Comparison of ENCODE assay signal across 12 mouse cellular contexts in the genomic region with DNA sequence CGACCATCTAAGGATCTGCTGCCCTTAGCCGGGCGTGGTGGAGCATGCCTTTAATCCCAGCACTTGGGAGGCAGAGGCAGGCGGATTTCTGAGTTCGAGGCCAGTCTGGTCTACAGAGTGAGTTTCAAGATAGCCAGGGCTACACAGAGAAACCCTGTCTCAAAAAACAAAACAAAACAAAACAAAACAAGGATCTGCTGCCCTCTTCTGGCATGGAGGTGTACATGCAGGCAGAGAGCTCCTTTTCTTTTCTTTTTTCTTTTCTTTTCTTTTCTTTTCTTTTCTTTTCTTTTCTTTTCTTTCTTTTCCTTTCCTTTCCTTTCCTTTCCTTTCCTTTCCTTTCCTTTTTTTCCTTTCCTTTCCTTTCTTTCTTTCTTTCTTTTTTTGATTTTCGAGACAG. TPM values are rescaled to one million over a fixed set of nuclear protein-coding genes. Genes with fewer than 3 reads are reported as not detected.
A peak's percentile ranks its signal among the peaks of the same experiment; 100 is the strongest.
DNase-seq lines count a peak whose midpoint lies in the region; ATAC-seq and TF ChIP-seq lines count a peak whose summit lies in the region.
"Not testable (repeated sequence)": the region's sequence is repeated elsewhere in the genome, so short reads cannot be mapped to it uniquely, and the experiment has no call there.
"Had no signal": no experiment of that assay in that cellular context is flagged by ENCODE, and none has a peak within 500 bp of the region (broad histone marks: within the 10 kb centered on the region; RNA-seq: fewer than 3 reads in every experiment).

No protein-coding gene starts in this region.

- peak; percentile 22 for DNase-seq in A20 (ENCODE audit: low read depth, low spot score)
- peak; percentile 35 for DNase-seq in MEL (ENCODE audit: low read depth, low spot score)
- not testable (repeated sequence) for DNase-seq in forebrain, postnatal 0 days; liver, postnatal 0 days
- peak; percentile 9 for DNase-seq in retina, embryonic 14.5 days (ENCODE audit: low spot score)

- ATAC-seq in forebrain, postnatal 0 days; intestine, postnatal 0 days; liver, postnatal 0 days: not testable (repeated sequence)

- peak; percentile 40 for TF ChIP-seq RAD21 in MEL (IDR thresholded peaks at IDR 0.05; ENCODE audit: low read depth, low read length)

- H3K27me3 ChIP-seq in MEL (ENCODE audit: control insufficient read depth in 1 of 2, insufficient read depth in 2 of 2, low read length in 2 of 2); forebrain, postnatal 0 days (ENCODE audit: insufficient read depth, low read length); intestine, postnatal 0 days (replicated peaks; ENCODE audit: control insufficient read depth, insufficient read depth, low read length); liver, postnatal 0 days (ENCODE audit: insufficient read depth, low read length): not testable (repeated sequence)

- TF ChIP-seq POLR2A in MEL (IDR thresholded peaks at IDR 0.05; ENCODE audit: control insufficient read depth in 1 of 2, insufficient read depth in 1 of 2, low read depth in 1 of 2, low read length in 2 of 2, poor library complexity in 1 of 2); bone marrow, adult 2 months (IDR thresholded peaks at IDR 0.05; ENCODE audit: borderline replicate concordance, control insufficient read depth, low read depth, low read length): not testable (repeated sequence)

- not testable (repeated sequence) for H3K4me3 ChIP-seq in MEL (ENCODE audit: control insufficient read depth in 1 of 2, insufficient read depth in 1 of 2, low read depth in 2 of 2, low read length in 2 of 2); bone marrow, adult 2 months (replicated peaks; ENCODE audit: control insufficient read depth, low read depth, low read length); forebrain, postnatal 0 days (ENCODE audit: low read depth, low read length); intestine, postnatal 0 days (ENCODE audit: low read depth, low read length); liver, postnatal 0 days (ENCODE audit: low read depth, low read length)

- not testable (repeated sequence) for H3K36me3 ChIP-seq in MEL (ENCODE audit: control insufficient read depth in 1 of 2, insufficient read depth in 2 of 2, low read length in 2 of 2); forebrain, postnatal 0 days (ENCODE audit: insufficient read depth); intestine, postnatal 0 days (ENCODE audit: control insufficient read depth, insufficient read depth); liver, postnatal 0 days (replicated peaks; ENCODE audit: insufficient read depth, low read length)

- peak; percentile 35 to 45 (median 43) for TF ChIP-seq CTCF in MEL (IDR thresholded peaks at IDR 0.05 in 2 of 3, conservative IDR thresholded peaks at IDR 0.05 in 1 of 3; ENCODE audit: control insufficient read depth in 1 of 3, insufficient read depth in 1 of 3, low read depth in 2 of 3, low read length in 3 of 3, poor library complexity in 1 of 3, severe bottlenecking in 1 of 3)
- TF ChIP-seq CTCF in bone marrow, adult 2 months (IDR thresholded peaks at IDR 0.05; ENCODE audit: control insufficient read depth, insufficient read depth, low read length) = peak; percentile 21; the same call in 1 of the 2 replicates
- peak; percentile 61 for TF ChIP-seq CTCF in forebrain, postnatal 0 days (IDR thresholded peaks at IDR 0.05; ENCODE audit: low read depth)
- peak; percentile 69 for TF ChIP-seq CTCF in intestine, postnatal 0 days (IDR thresholded peaks at IDR 0.05; ENCODE audit: low read depth)
- TF ChIP-seq CTCF in liver, postnatal 0 days (IDR thresholded peaks at IDR 0.05; ENCODE audit: low read depth) = peak; percentile 73

- not testable (repeated sequence) for H3K4me1 ChIP-seq in MEL (ENCODE audit: control insufficient read depth in 1 of 2, insufficient read depth in 2 of 2, low read length in 2 of 2); bone marrow, adult 2 months (ENCODE audit: control insufficient read depth, insufficient read depth, low read length); forebrain, postnatal 0 days (ENCODE audit: insufficient read depth); intestine, postnatal 0 days (replicated peaks; ENCODE audit: control insufficient read depth, insufficient read depth, low read length); liver, postnatal 0 days (ENCODE audit: insufficient read depth)

- H3K27ac ChIP-seq in MEL (ENCODE audit: control insufficient read depth, low read depth, low read length); bone marrow, adult 2 months (ENCODE audit: control insufficient read depth, insufficient read depth, low read depth, low read length, poor library complexity); forebrain, postnatal 0 days (ENCODE audit: low read depth, low read length); intestine, postnatal 0 days (ENCODE audit: low read depth, low read length); liver, postnatal 0 days (ENCODE audit: low read depth): not testable (repeated sequence)

- 80% methylated on average over 6 of the region's 6 CpGs for whole genome bisulfite sequencing in bone marrow, adult 2 months
- 88% methylated on average over 6 of the region's 6 CpGs for WGBS in forebrain, postnatal 0 days
- 94% methylated on average over 6 of the region's 6 CpGs for WGBS in intestine, postnatal 0 days
- 78% methylated on average over 6 of the region's 6 CpGs for WGBS in liver, postnatal 0 days (ENCODE audit: insufficient replicate concordance)

- H3K9me3 ChIP-seq in MEL (replicated peaks; ENCODE audit: insufficient read depth, low read length); forebrain, postnatal 0 days (ENCODE audit: low read length); intestine, postnatal 0 days (ENCODE audit: control insufficient read depth); liver, postnatal 0 days (ENCODE audit: low read length): not testable (repeated sequence)

- not testable (repeated sequence) for H3K4me2 ChIP-seq in forebrain, postnatal 0 days (ENCODE audit: low read depth); intestine, postnatal 0 days (replicated peaks; ENCODE audit: low read depth); liver, postnatal 0 days (ENCODE audit: low read depth, low read length)

- not testable (repeated sequence) for TF ChIP-seq EP300 in MEL (IDR thresholded peaks at IDR 0.05; ENCODE audit: low read depth in 1 of 2, low read length in 2 of 2); liver, postnatal 0 days (IDR thresholded peaks at IDR 0.05; ENCODE audit: low read depth)

- not testable (repeated sequence) for H3K9ac ChIP-seq in MEL (ENCODE audit: control insufficient read depth, low read depth, low read length, poor library complexity, severe bottlenecking); forebrain, postnatal 0 days; intestine, postnatal 0 days (ENCODE audit: low read depth, low read length); liver, postnatal 0 days (replicated peaks)

- not testable (repeated sequence) for H3K79me2 ChIP-seq in MEL (ENCODE audit: control insufficient read depth, insufficient read depth, low read length, poor library complexity)

RNA-seq across cellular contexts. Expression of a gene that starts 4.4 kb away (rescaled TPM):
- total RNA-seq in MEL (2012; rRNA removed) = 47.6 and 51.0 TPM in 2 replicates
- polyA plus RNA-seq in MEL (2012; ENCODE audit: insufficient read depth in 1 of 2, insufficient read length in 2 of 2, low read depth in 1 of 2, low replicate concordance in 2 of 2, missing spikeins in 1 of 2) = 100 to 1,000 TPM in 1 of 2 experiments, 10 to 100 TPM in 1; 94.3 to 609 TPM
- 17.1 and 24.9 TPM in 2 replicates for polyA plus RNA-seq in bone marrow, adult 2 months (2011; ENCODE audit: insufficient read depth, insufficient read length, low replicate concordance, missing spikeins)
- total RNA-seq in forebrain, postnatal 0 days (2014; rRNA removed) = 41.4 and 48.3 TPM in 2 replicates
- 25.3 and 26.2 TPM in 2 replicates for polyA plus RNA-seq in forebrain, postnatal 0 days (2015; fragmentation: Nextera tagmentation; extraction: Ambion mirVana)
- 8.7 and 9.0 TPM in 2 replicates for polyA plus RNA-seq in intestine, postnatal 0 days (2015; fragmentation: Nextera tagmentation; extraction: Ambion mirVana)
- polyA plus RNA-seq in liver, postnatal 0 days (2015; fragmentation: Nextera tagmentation; extraction: Ambion mirVana) = 6.4 and 7.3 TPM in 2 replicates

RNA-seq across cellular contexts. Expression of a gene that starts 31.5 kb away (rescaled TPM):
- 1.7 and 1.9 TPM in 2 replicates for total RNA-seq in MEL (2012; rRNA removed)
- 1 to 10 TPM in 1 of 2 experiments, not detected in 1; 4.6 TPM for polyA plus RNA-seq in MEL (2012; ENCODE audit: insufficient read depth in 1 of 2, insufficient read length in 2 of 2, low read depth in 1 of 2, low replicate concordance in 2 of 2, missing spikeins in 1 of 2)
- polyA plus RNA-seq in bone marrow, adult 2 months (2011; ENCODE audit: insufficient read depth, insufficient read length, low replicate concordance, missing spikeins) = 2.4 and 9.9 TPM in 2 replicates
- 19.6 and 22.6 TPM in 2 replicates for total RNA-seq in forebrain, postnatal 0 days (2014; rRNA removed)
- polyA plus RNA-seq in forebrain, postnatal 0 days (2015; fragmentation: Nextera tagmentation; extraction: Ambion mirVana) = 25.2 and 33.9 TPM in 2 replicates
- 8.0 and 9.4 TPM in 2 replicates for polyA plus RNA-seq in intestine, postnatal 0 days (2015; fragmentation: Nextera tagmentation; extraction: Ambion mirVana)
- polyA plus RNA-seq in liver, postnatal 0 days (2015; fragmentation: Nextera tagmentation; extraction: Ambion mirVana) = 3.3 and 3.5 TPM in 2 replicates
- total RNA-seq: granulocyte monocyte progenitor cell, adult 5-6 weeks; neutrophil, adult 5-6 weeks had no signal

RNA-seq across cellular contexts. Expression of a gene that starts 31.7 kb away (rescaled TPM):
- 15.4 and 23.1 TPM in 2 replicates for total RNA-seq in MEL (2012; rRNA removed)
- 10 to 100 TPM in 1 of 2 experiments, not detected in 1; 23.6 TPM for polyA plus RNA-seq in MEL (2012; ENCODE audit: insufficient read depth in 1 of 2, insufficient read length in 2 of 2, low read depth in 1 of 2, low replicate concordance in 2 of 2, missing spikeins in 1 of 2)
- 4.5 and 4.6 TPM in 2 replicates for polyA plus RNA-seq in bone marrow, adult 2 months (2011; ENCODE audit: insufficient read depth, insufficient read length, low replicate concordance, missing spikeins)
- 47.5 and 53.4 TPM in 2 replicates for total RNA-seq in forebrain, postnatal 0 days (2014; rRNA removed)
- polyA plus RNA-seq in forebrain, postnatal 0 days (2015; fragmentation: Nextera tagmentation; extraction: Ambion mirVana) = 33.1 and 47.3 TPM in 2 replicates
- 28.3 and 31.0 TPM in 2 replicates for polyA plus RNA-seq in intestine, postnatal 0 days (2015; fragmentation: Nextera tagmentation; extraction: Ambion mirVana)
- polyA plus RNA-seq in liver, postnatal 0 days (2015; fragmentation: Nextera tagmentation; extraction: Ambion mirVana) = 3.3 and 3.7 TPM in 2 replicates

RNA-seq across cellular contexts. Expression of a gene that starts 53.1 kb away (rescaled TPM):
- total RNA-seq in MEL (2012; rRNA removed) = 0.04 TPM in 1 of 2 replicates, not detected in the other
- under 1 TPM in 1 of 2 experiments, not detected in 1; 0.38 TPM for polyA plus RNA-seq in MEL (2012; ENCODE audit: insufficient read depth in 1 of 2, insufficient read length in 2 of 2, low read depth in 1 of 2, low replicate concordance in 2 of 2, missing spikeins in 1 of 2)
- polyA plus RNA-seq in bone marrow, adult 2 months (2011; ENCODE audit: insufficient read depth, insufficient read length, low replicate concordance, missing spikeins) = 0.41 TPM in 1 of 2 replicates, not detected in the other
- total RNA-seq in forebrain, postnatal 0 days (2014; rRNA removed) = 1.3 and 1.9 TPM in 2 replicates
- polyA plus RNA-seq in forebrain, postnatal 0 days (2015; fragmentation: Nextera tagmentation; extraction: Ambion mirVana) = 1.5 and 2.8 TPM in 2 replicates
- polyA plus RNA-seq in intestine, postnatal 0 days (2015; fragmentation: Nextera tagmentation; extraction: Ambion mirVana) = 0.73 and 1.1 TPM in 2 replicates
- 0.14 and 0.18 TPM in 2 replicates for polyA plus RNA-seq in liver, postnatal 0 days (2015; fragmentation: Nextera tagmentation; extraction: Ambion mirVana)
- total RNA-seq: granulocyte monocyte progenitor cell, adult 5-6 weeks; megakaryocyte-erythroid progenitor cell, adult 5-6 weeks; neutrophil, adult 5-6 weeks had no signal

RNA-seq across cellular contexts. Expression of a gene that starts 53.7 kb away (rescaled TPM):
- total RNA-seq in MEL (2012; rRNA removed) = 0.12 TPM in 1 of 2 replicates, not detected in the other
- polyA plus RNA-seq in MEL (2012; ENCODE audit: insufficient read depth in 1 of 2, insufficient read length in 2 of 2, low read depth in 1 of 2, low replicate concordance in 2 of 2, missing spikeins in 1 of 2) = under 1 TPM in 1 of 2 experiments, not detected in 1; 0.10 TPM
- not detected in 2 replicates for polyA plus RNA-seq in bone marrow, adult 2 months (2011; ENCODE audit: insufficient read depth, insufficient read length, low replicate concordance, missing spikeins)
- total RNA-seq in forebrain, postnatal 0 days (2014; rRNA removed) = 3.0 and 3.5 TPM in 2 replicates
- 2.3 and 4.1 TPM in 2 replicates for polyA plus RNA-seq in forebrain, postnatal 0 days (2015; fragmentation: Nextera tagmentation; extraction: Ambion mirVana)
- 0.44 and 0.80 TPM in 2 replicates for polyA plus RNA-seq in intestine, postnatal 0 days (2015; fragmentation: Nextera tagmentation; extraction: Ambion mirVana)
- polyA plus RNA-seq in liver, postnatal 0 days (2015; fragmentation: Nextera tagmentation; extraction: Ambion mirVana) = 0.05 and 0.06 TPM in 2 replicates
- total RNA-seq: granulocyte monocyte progenitor cell, adult 5-6 weeks; neutrophil, adult 5-6 weeks had no signal
- polyA plus RNA-seq: limb, embryonic 13.5 days; liver, embryonic 15.5 days had no signal

Comparison
In these comparisons a context has a peak if more than half of its experiments do, and no peak if none do; other contexts are left out.
1. CTCF ChIP-seq: peak in every context shown above with its lines; median percentile 73 in liver, postnatal 0 days; 69 in intestine, postnatal 0 days; 61 in forebrain, postnatal 0 days; 43 in MEL; 21 in bone marrow, adult 2 months.